Mouse (Mus musculus) CH12.LX (cell line): ENCODE results near the gene Fabp2. TPM values are rescaled to one million over a fixed set of nuclear protein-coding genes. Genes with fewer than 3 reads are reported as not detected.

Source experiments
- DNase-seq: peaks from one replicate; pipeline ENCODE4 v3.0.0-alpha.2; 2013; ENCODE audit errors: extremely low read depth
- H3K27ac ChIP-seq: 2 replicates; pipeline ENCODE4 v1.5.1; 2012; ENCODE audit warnings: low read depth, mild to moderate bottlenecking, control low read depth, moderate library complexity; ENCODE audit not compliant: insufficient read depth
- H3K27me3 ChIP-seq: replicated peaks from 2 replicates; pipeline ENCODE3; 2012; ENCODE audit warnings: inconsistent platforms
- H3K36me3 ChIP-seq, 2 experiments: replicated peaks in 1 of 2; 2 replicates each; pipeline versions ENCODE3 to v1.6.1; 2012; ENCODE audit warnings: inconsistent platforms in 1 of 2, low read length in 1 of 2, mild to moderate bottlenecking in 1 of 2, mixed read lengths in 1 of 2, moderate library complexity in 1 of 2; ENCODE audit not compliant: control insufficient read depth in 1 of 2, insufficient read depth in 1 of 2
- H3K4me1 ChIP-seq, 2 experiments: 2 replicates each; pipeline ENCODE4 v1.6.1; 2012; ENCODE audit warnings: inconsistent platforms in 1 of 2, moderate library complexity in 1 of 2; ENCODE audit not compliant: insufficient read depth in 2 of 2, control insufficient read depth in 1 of 2
- H3K4me2 ChIP-seq: 2 replicates; pipeline ENCODE4 v1.6.1; 2012; ENCODE audit warnings: low read depth, mild to moderate bottlenecking, control low read depth; ENCODE audit not compliant: poor library complexity, insufficient read depth, severe bottlenecking
- H3K4me3 ChIP-seq, 3 experiments: fragments of 150-350 bp in 1 of 3; sonication (generic) in 1 of 3; replicated peaks in 1 of 3; 2 replicates each; pipeline versions ENCODE3 to v1.5.1; 2011 to 2012; ENCODE audit warnings: low read depth in 2 of 3, low read length in 2 of 3, mild to moderate bottlenecking in 2 of 3, moderate library complexity in 2 of 3, control low read depth in 1 of 3, improper control_type of control experiment in 1 of 3, inconsistent platforms in 1 of 3, mixed read lengths in 1 of 3; ENCODE audit not compliant: poor library complexity in 1 of 3
- H3K79me2 ChIP-seq: replicated peaks from 2 replicates; pipeline ENCODE4 v1.6.1; 2012; ENCODE audit warnings: mild to moderate bottlenecking, moderate library complexity; ENCODE audit not compliant: control insufficient read depth, poor library complexity, insufficient read depth, severe bottlenecking; ENCODE audit errors: extremely low read depth
- H3K9ac ChIP-seq: 2 replicates; pipeline ENCODE4 v1.6.1; 2012; ENCODE audit warnings: low read depth, mild to moderate bottlenecking, control low read depth, moderate library complexity; ENCODE audit not compliant: insufficient read depth
- H3K9me3 ChIP-seq: replicated peaks from 2 replicates; pipeline ENCODE3; 2012; ENCODE audit warnings: low read length, inconsistent platforms, mixed read lengths
- CTCF ChIP-seq, 2 experiments: IDR thresholded peaks in 1 of 2; conservative IDR thresholded peaks in 1 of 2; 2 replicates each; pipeline ENCODE4 v1.5.1; 2011 to 2012; ENCODE audit warnings: low read depth in 2 of 2, low read length in 2 of 2, improper control_type of control experiment in 1 of 2, inconsistent platforms in 1 of 2, mild to moderate bottlenecking in 1 of 2, moderate library complexity in 1 of 2
- ELF1 ChIP-seq: IDR thresholded peaks from 2 replicates; pipeline ENCODE4 v1.6.1; 2014; ENCODE audit warnings: low read depth, mild to moderate bottlenecking, inconsistent platforms, low read length, improper control_type of control experiment
- GABPA ChIP-seq: IDR thresholded peaks from 2 replicates; pipeline ENCODE4 v1.6.1; 2012; ENCODE audit warnings: low read depth, low read length, improper control_type of control experiment, inconsistent platforms; ENCODE audit not compliant: insufficient replicate concordance
- JUND ChIP-seq: conservative IDR thresholded peaks from 2 replicates; pipeline ENCODE4 v1.6.1; 2011; ENCODE audit warnings: low read depth, low read length, improper control_type of control experiment
- MEF2A ChIP-seq: IDR thresholded peaks from 2 replicates; pipeline ENCODE4 v1.6.1; 2014; ENCODE audit warnings: low read depth, mild to moderate bottlenecking, inconsistent platforms, low read length, improper control_type of control experiment, borderline replicate concordance
- NELFE ChIP-seq: IDR thresholded peaks from 2 replicates; pipeline ENCODE4 v1.6.1; 2011; ENCODE audit warnings: low read depth, low read length, improper control_type of control experiment
- PAX5 ChIP-seq: IDR thresholded peaks from 2 replicates; pipeline ENCODE4 v1.6.1; 2012; ENCODE audit warnings: low read length, inconsistent platforms, mixed read lengths
- POLR2AphosphoS2 ChIP-seq: IDR thresholded peaks from 2 replicates; pipeline ENCODE4 v1.6.1; 2011; ENCODE audit warnings: low read depth, low read length, improper control_type of control experiment
- TBP ChIP-seq: conservative IDR thresholded peaks from 2 replicates; pipeline ENCODE4 v1.6.1; 2011; ENCODE audit warnings: low read depth, low read length, improper control_type of control experiment
- USF1 ChIP-seq: IDR thresholded peaks from 2 replicates; pipeline ENCODE4 v1.6.1; 2014; ENCODE audit warnings: low read depth, mild to moderate bottlenecking, inconsistent platforms, low read length, improper control_type of control experiment
- USF2 ChIP-seq: conservative IDR thresholded peaks from 2 replicates; pipeline ENCODE4 v1.6.1; 2011; ENCODE audit warnings: low read depth, low read length, improper control_type of control experiment
- ZC3H11A ChIP-seq: IDR thresholded peaks from 2 replicates; pipeline ENCODE4 v1.6.1; 2012; ENCODE audit warnings: low read depth, mild to moderate bottlenecking, inconsistent platforms, low read length, improper control_type of control experiment
- ZKSCAN1 ChIP-seq: IDR thresholded peaks from 2 replicates; pipeline ENCODE4 v1.6.1; 2012; ENCODE audit warnings: low read depth, inconsistent platforms, low read length, improper control_type of control experiment, borderline replicate concordance
- ZMIZ1 ChIP-seq: IDR thresholded peaks from 2 replicates; pipeline ENCODE4 v1.6.1; 2012; ENCODE audit warnings: low read depth, mild to moderate bottlenecking, inconsistent platforms, low read length, improper control_type of control experiment
- dilution Hi-C: fragments of 300-500 bp; cut with MboI; formaldehyde crosslinking; loops from 2 replicates; pipeline ENCODE4 v1.14.3; 2020; ENCODE audit warnings: low sequenced_read_pairs; ENCODE audit not compliant: extremely low pct_unique_long_range_greater_than_20kb, extremely low pct_ligation_motif_present
- in situ Hi-C: fragments of 300-500 bp; cut with MboI; formaldehyde crosslinking; loops from 3 replicates; pipeline ENCODE4 v1.14.3; 2019; ENCODE audit warnings: low sequenced_read_pairs, low pct_ligation_motif_present, low pct_unique_long_range_greater_than_20kb, mixed read lengths
- polyA plus RNA-seq: library from polyadenylated mRNA; unstranded; fragments of >175 nt; gene quantifications from 2 replicates; pipeline ENCODE4 v1.2.1, GENCODE M21; 2012; ENCODE audit warnings: low read depth; ENCODE audit not compliant: insufficient read length
- total RNA-seq, 2 experiments: library from RNA; depleted of rRNA; stranded (reverse); fragments of 300-350 nt in 1 of 2; fragments of >200 nt in 1 of 2; gene quantifications; 2 replicates each; pipeline ENCODE4 v1.2.3; 2012 to 2014

Gene Fabp2
- total and polyA plus RNA-seq, 3 experiments = not detected

- Histone ChIP-seq H3K36me3 (no peaks in the 10 kb centered on the region), H3K4me3 (no peak overlapping the region), H3K9ac (no peak overlapping the region), H3K4me1 (no peaks in the 10 kb centered on the region), H3K27ac (no peak overlapping the region), H3K79me2 (no peaks in the 10 kb centered on the region), H3K27me3 (no peaks in the 10 kb centered on the region), H3K9me3 (no peaks in the 10 kb centered on the region), H3K4me2 (no peak overlapping the region)
- no peak for DNase-seq
- TF ChIP-seq CTCF (conservative IDR thresholded peaks at IDR 0.05 in 1 of 2, IDR thresholded peaks at IDR 0.05 in 1 of 2; ENCODE audit: low read depth in 2 of 2, low read length in 2 of 2) (peak in 1 of 2 experiments; percentile 5; a peak in 1 of 4 replicates), ELF1 (no peak), ZC3H11A (no peak)
- in situ Hi-C loops (no loop called here), dilution Hi-C loops (no loop called here)
Measured at GRCm38 (mm10) chr3:122878705-122879315, 16.1 kb upstream of the Fabp2 start.

DNA sequence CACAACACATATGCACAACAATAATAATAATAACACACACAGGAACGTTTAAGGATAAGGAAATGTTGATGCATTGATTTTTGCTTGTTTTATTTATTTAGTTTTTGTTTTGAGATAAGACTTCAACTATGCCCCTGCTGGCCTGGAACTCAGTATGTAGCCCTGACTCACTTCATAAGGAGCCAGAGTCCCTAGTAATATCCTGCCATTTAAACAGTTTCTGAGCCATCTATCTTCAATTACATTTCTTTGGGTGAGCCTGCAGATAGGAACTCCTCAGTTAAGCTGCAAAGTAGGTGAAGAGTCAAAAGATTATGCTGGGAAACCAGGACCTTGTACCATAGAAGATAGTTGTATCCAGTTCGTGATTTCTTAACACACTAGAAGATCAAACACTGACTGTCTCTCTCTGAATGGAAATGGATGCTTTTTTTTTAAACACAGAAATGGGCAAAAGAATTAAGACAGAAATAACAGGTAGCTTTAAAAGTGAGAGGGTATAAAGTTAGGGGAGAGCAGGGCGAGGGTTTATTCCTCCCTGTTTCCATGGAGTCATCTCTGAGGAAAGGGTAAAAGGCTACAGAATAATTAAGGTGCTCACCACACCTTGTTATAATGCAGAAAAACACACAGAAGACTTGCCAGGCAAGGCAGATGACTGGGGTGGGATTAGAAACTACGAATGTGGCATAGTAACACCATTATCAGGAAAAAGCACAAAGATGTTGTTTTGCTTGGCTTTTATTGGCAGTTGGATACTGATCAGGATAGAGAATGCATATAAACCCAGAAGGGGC, 7.2 kb upstream of the Fabp2 start:
- H3K4me2 ChIP-seq = peak overlapping the region; percentile 89; the same call in 1 of the 2 replicates
- no peaks in the 10 kb centered on the region for H3K79me2 ChIP-seq
- in situ Hi-C loops (no loop called here), dilution Hi-C loops (no loop called here)
- H3K27me3 ChIP-seq = no peaks in the 10 kb centered on the region
- no peaks in the 10 kb centered on the region for H3K36me3 ChIP-seq
- DNase-seq = no peak
- H3K4me3 ChIP-seq = no peak overlapping the region
- H3K27ac ChIP-seq = no peak overlapping the region
- no peaks in the 10 kb centered on the region for H3K9me3 ChIP-seq
- TF ChIP-seq ELF1 = no peak
- no peak for TF ChIP-seq ZMIZ1
- no peak for TF ChIP-seq POLR2AphosphoS2
- TF ChIP-seq NELFE = no peak
- no peak for TF ChIP-seq PAX5
- TF ChIP-seq USF1 = no peak
- TF ChIP-seq TBP = no peak
- no peak for TF ChIP-seq MEF2A
- TF ChIP-seq CTCF (conservative IDR thresholded peaks at IDR 0.05 in 1 of 2, IDR thresholded peaks at IDR 0.05 in 1 of 2; ENCODE audit: low read depth in 2 of 2, low read length in 2 of 2) = no peak
- no peak for TF ChIP-seq ZKSCAN1
- no peak for TF ChIP-seq GABPA
- no peak for TF ChIP-seq USF2
- no peak for TF ChIP-seq JUND
- H3K4me1 ChIP-seq = peaks cover 7 to 11% of the 10 kb centered on the region in 2 experiments
- H3K9ac ChIP-seq = no peak overlapping the region
